Mouse (Mus musculus): ENCODE measurements around the gene Scyl3. TPM values are rescaled to one million over a fixed set of nuclear protein-coding genes. Genes with fewer than 3 reads are reported as not detected.

Scyl3 gene
- total RNA-seq (2014; fragmentation: Nextera tagmentation) (61.2 and 69.3 TPM in 2 replicates), total RNA-seq (2017) (43.2 and 52.6 TPM in 2 replicates), polyA plus RNA-seq (2012) (10.6 and 10.7 TPM in 2 replicates)

DNA sequence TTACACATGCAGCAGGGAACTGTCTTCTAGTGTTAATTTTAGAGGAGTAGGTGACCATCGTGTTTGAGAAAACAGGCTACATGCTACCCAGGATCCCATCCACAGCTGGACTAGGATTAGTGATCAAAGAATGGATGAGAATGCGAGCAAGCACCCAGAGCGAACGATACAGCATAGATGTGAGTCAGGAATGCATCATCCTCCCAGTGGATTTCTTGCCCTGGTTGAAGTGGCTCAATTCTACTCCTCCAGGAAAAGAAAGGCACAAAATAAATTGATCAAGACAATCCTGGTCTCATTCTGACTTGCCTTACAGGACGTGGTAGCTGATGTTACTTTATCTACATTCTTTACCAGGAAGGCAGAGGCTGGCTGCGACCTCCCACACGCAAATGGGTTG is at the start of gene Scyl3:
Gene Scyl3 (plus strand): TSS at position 255 of the 400 bp plus-strand sequence.
- H3K4me3 ChIP-seq (ENCODE audit: low read depth, low read length): peak within 1 kb of the TSS; percentile 88
- no peak for DNase-seq (ENCODE audit: low spot score)
- H3K36me3 ChIP-seq (replicated peaks): peaks cover 24% of the 10 kb centered on the region
- no peak for ATAC-seq (ENCODE audit: extremely low read depth, insufficient number of reproducible peaks, low FRiP score, poor library complexity, severe bottlenecking)
- peaks cover 37% of the 10 kb centered on the region for H3K4me1 ChIP-seq (ENCODE audit: insufficient read depth, low read depth, low read length)
- TF ChIP-seq POLR2AphosphoS5 (IDR thresholded peaks at IDR 0.05; ENCODE audit: insufficient replicate concordance, low read depth, low read length): no peak
- no peak for TF ChIP-seq GATA1 (IDR thresholded peaks at IDR 0.05; ENCODE audit: borderline replicate concordance, low read length)
- TF ChIP-seq CTCF (IDR thresholded peaks at IDR 0.05; ENCODE audit: low read depth, low read length): no peak
- no peak for TF ChIP-seq TAL1 (conservative IDR thresholded peaks at IDR 0.05; ENCODE audit: low read depth, low read length)
- no peak for TF ChIP-seq GATA2 (IDR thresholded peaks at IDR 0.05; ENCODE audit: borderline replicate concordance, low read depth, low read length)
- no peaks in the 10 kb centered on the region for H3K27me3 ChIP-seq (ENCODE audit: insufficient read depth, low read length)
- no peaks in the 10 kb centered on the region for H3K9me3 ChIP-seq (replicated peaks)

DNA sequence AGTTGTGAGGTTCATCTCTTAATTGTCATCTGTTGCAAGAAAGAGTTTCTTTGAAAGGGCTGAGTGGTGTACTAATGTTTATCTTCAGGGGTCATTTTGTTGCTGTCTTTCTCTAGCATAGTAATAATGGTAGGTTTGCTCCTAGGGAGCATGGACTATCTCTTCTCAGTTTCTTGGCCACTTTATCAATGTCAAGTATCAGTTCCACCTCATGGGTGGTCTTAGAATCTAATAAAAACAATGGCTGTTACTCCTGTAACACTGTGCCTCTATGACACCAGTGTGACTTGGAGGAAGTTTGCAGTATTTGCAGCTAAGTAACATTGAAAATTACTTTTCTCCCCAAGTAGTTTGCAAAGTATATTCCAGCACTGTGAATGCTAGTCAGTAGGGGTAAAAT is 39.3 kb upstream of the Scyl3 start:
- DNase-seq (ENCODE audit: low spot score): no peak
- TF ChIP-seq POLR2AphosphoS5 (IDR thresholded peaks at IDR 0.05; ENCODE audit: insufficient replicate concordance, low read depth, low read length): no peak
- TF ChIP-seq TAL1 (conservative IDR thresholded peaks at IDR 0.05; ENCODE audit: low read depth, low read length): no peak
- TF ChIP-seq GATA1 (IDR thresholded peaks at IDR 0.05; ENCODE audit: borderline replicate concordance, low read length): no peak
- no peak for TF ChIP-seq GATA2 (IDR thresholded peaks at IDR 0.05; ENCODE audit: borderline replicate concordance, low read depth, low read length)
- TF ChIP-seq CTCF (IDR thresholded peaks at IDR 0.05; ENCODE audit: low read depth, low read length): no peak

DNA sequence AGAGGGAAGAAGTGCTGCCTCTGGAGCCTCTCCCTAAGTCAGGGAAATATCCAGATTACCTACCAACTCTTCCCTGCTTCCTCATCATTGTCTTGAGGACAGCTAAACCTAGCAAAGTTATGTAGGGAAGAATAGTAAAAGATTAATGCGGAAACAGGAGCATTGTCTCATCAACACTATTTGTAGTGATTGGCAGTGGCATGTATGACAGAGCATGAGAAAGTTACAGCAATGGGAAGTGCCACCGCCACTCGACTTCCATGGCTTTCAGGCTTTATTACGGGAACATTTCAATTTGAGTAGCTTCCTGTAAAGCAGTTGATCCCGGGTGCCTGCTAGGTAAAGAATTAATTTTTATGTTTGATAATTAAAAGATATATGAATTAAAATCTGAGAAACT is 35.6 kb upstream of the Scyl3 start:
- no peaks in the 10 kb centered on the region for H3K9me3 ChIP-seq (replicated peaks)
- no peak overlapping the region for H3K4me3 ChIP-seq (ENCODE audit: low read depth, low read length)
- ATAC-seq (ENCODE audit: extremely low read depth, insufficient number of reproducible peaks, low FRiP score, poor library complexity, severe bottlenecking) (no peak), DNase-seq (ENCODE audit: low spot score) (no peak)
- no peak for TF ChIP-seq POLR2AphosphoS5 (IDR thresholded peaks at IDR 0.05; ENCODE audit: insufficient replicate concordance, low read depth, low read length)
- peaks cover 2% of the 10 kb centered on the region for H3K4me1 ChIP-seq (ENCODE audit: insufficient read depth, low read depth, low read length)
- peaks cover 3% of the 10 kb centered on the region for H3K36me3 ChIP-seq (replicated peaks)
- H3K27me3 ChIP-seq (ENCODE audit: insufficient read depth, low read length): no peaks in the 10 kb centered on the region

More for the DNA sequence above, 39.3 kb upstream of the Scyl3 start:
- no peaks in the 10 kb centered on the region for H3K9me3 ChIP-seq (replicated peaks)
- peaks cover 3% of the 10 kb centered on the region for H3K36me3 ChIP-seq (replicated peaks)
- no peaks in the 10 kb centered on the region for H3K4me1 ChIP-seq (ENCODE audit: insufficient read depth, low read depth, low read length)
- no peak overlapping the region for H3K4me3 ChIP-seq (ENCODE audit: low read depth, low read length)
- ATAC-seq (ENCODE audit: extremely low read depth, insufficient number of reproducible peaks, low FRiP score, poor library complexity, severe bottlenecking): no peak
- no peaks in the 10 kb centered on the region for H3K27me3 ChIP-seq (ENCODE audit: insufficient read depth, low read length)

DNA sequence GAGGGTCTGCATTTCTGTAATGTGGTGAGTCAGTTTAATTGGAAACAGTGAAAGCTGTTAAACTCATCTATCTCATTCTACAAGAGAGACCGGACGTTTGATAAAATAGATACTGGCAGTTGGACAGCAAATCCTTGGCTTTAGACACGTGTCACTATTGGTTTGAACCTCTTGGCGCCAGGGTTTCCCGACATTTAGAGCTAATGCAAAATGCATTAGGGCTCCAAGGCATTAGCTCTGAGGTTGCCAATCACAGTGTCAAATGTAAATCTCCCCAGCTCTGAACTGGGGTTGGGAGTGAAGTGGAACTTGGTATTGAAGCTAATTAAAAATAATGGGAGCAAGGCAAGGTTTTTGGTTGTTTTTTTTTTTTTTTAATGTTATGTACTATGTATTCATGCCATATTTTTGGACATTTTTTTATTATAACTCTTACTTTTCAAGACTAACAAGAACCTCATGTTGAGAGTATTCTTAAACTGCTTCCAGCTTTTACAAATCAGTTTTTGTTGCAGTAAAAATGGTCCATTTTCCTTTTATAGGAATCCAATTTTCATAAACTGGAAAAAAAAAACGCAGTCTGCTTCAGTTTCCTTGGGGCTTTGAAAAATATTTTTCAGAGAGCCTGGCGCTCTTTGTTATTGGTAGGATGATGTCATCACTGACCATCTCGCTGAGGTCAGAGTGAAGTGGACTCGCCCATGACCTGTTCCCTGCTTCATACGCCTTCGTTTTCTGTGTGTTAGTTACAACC is 34.9 kb upstream of the Scyl3 start:
- ATAC-seq (ENCODE audit: extremely low read depth, insufficient number of reproducible peaks, low FRiP score, poor library complexity, severe bottlenecking) (no peak), DNase-seq (ENCODE audit: low spot score) (no peak)
- H3K4me3 ChIP-seq (ENCODE audit: low read depth, low read length): no peak overlapping the region
- no peak for TF ChIP-seq GATA1 (IDR thresholded peaks at IDR 0.05; ENCODE audit: borderline replicate concordance, low read length)
- TF ChIP-seq GATA2 (IDR thresholded peaks at IDR 0.05; ENCODE audit: borderline replicate concordance, low read depth, low read length): no peak
- TF ChIP-seq CTCF (IDR thresholded peaks at IDR 0.05; ENCODE audit: low read depth, low read length): no peak
- TF ChIP-seq TAL1 (conservative IDR thresholded peaks at IDR 0.05; ENCODE audit: low read depth, low read length): no peak
- TF ChIP-seq POLR2AphosphoS5 (IDR thresholded peaks at IDR 0.05; ENCODE audit: insufficient replicate concordance, low read depth, low read length): no peak
- no peaks in the 10 kb centered on the region for H3K9me3 ChIP-seq (replicated peaks)
- H3K4me1 ChIP-seq (ENCODE audit: insufficient read depth, low read depth, low read length): peaks cover 5% of the 10 kb centered on the region
- peaks cover 3% of the 10 kb centered on the region for H3K36me3 ChIP-seq (replicated peaks)
- no peaks in the 10 kb centered on the region for H3K27me3 ChIP-seq (ENCODE audit: insufficient read depth, low read length)

DNA sequence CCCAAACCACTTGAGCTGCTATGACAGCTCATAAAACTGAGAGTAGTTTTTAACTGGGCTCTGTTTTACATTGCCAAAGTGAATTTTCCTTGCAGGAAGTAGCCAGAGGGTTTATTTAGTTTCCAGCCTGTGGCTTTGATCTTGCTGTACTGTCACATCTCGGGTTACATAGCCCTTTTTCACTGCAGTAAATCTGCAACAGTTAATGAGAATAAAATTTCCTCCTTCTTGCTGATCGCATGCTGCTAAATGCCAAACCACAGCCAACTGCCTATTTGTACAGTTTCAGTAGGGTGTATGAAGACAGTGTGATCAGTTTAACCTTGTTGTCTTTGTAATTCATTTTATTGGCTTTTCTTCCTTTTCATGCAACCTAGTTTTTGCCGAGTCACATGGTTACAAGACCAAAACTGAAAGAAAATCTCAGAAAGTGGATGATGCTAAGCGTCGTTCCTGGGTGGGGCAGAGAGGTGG is 30.6 kb upstream of the Scyl3 start:
- peaks cover 33% of the 10 kb centered on the region for H3K4me1 ChIP-seq (ENCODE audit: insufficient read depth, low read depth, low read length)
- H3K27me3 ChIP-seq (ENCODE audit: insufficient read depth, low read length): no peaks in the 10 kb centered on the region
- ATAC-seq (ENCODE audit: extremely low read depth, insufficient number of reproducible peaks, low FRiP score, poor library complexity, severe bottlenecking) (no peak), DNase-seq (ENCODE audit: low spot score) (no peak)
- no peaks in the 10 kb centered on the region for H3K36me3 ChIP-seq (replicated peaks)
- H3K9me3 ChIP-seq (replicated peaks): no peaks in the 10 kb centered on the region
- H3K4me3 ChIP-seq (ENCODE audit: low read depth, low read length): no peak overlapping the region
- TF ChIP-seq CTCF (IDR thresholded peaks at IDR 0.05; ENCODE audit: low read depth, low read length) (no peak), POLR2AphosphoS5 (IDR thresholded peaks at IDR 0.05; ENCODE audit: insufficient replicate concordance, low read depth, low read length) (no peak), GATA2 (IDR thresholded peaks at IDR 0.05; ENCODE audit: borderline replicate concordance, low read depth, low read length) (no peak), TAL1 (conservative IDR thresholded peaks at IDR 0.05; ENCODE audit: low read depth, low read length) (no peak), GATA1 (IDR thresholded peaks at IDR 0.05; ENCODE audit: borderline replicate concordance, low read length) (no peak)

DNA sequence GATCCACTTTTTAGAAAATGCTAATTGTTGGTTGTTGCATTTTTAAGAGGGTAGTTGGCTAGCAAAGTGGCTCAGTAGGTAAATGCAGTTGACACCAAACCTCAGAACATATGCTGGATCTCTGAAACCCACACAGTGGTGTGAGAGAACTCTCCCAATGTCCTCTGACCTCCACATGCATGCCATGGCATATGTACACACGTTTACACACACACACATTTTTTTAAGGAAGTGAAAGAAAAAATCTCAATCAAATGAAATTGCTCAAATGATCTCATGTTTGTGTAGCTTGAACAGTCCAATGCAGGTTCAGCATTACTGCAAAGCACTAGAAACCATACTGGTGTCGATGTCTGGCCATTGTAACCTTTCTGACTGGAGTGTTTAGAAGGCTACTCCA is 29.3 kb upstream of the Scyl3 start:
- no peaks in the 10 kb centered on the region for H3K9me3 ChIP-seq (replicated peaks)
- no peaks in the 10 kb centered on the region for H3K27me3 ChIP-seq (ENCODE audit: insufficient read depth, low read length)
- ATAC-seq (ENCODE audit: extremely low read depth, insufficient number of reproducible peaks, low FRiP score, poor library complexity, severe bottlenecking) (no peak), DNase-seq (ENCODE audit: low spot score) (no peak)
- peaks cover 40% of the 10 kb centered on the region for H3K4me1 ChIP-seq (ENCODE audit: insufficient read depth, low read depth, low read length)
- no peaks in the 10 kb centered on the region for H3K36me3 ChIP-seq (replicated peaks)
- no peak overlapping the region for H3K4me3 ChIP-seq (ENCODE audit: low read depth, low read length)
- no peak for TF ChIP-seq GATA1 (IDR thresholded peaks at IDR 0.05; ENCODE audit: borderline replicate concordance, low read length)
- TF ChIP-seq GATA2 (IDR thresholded peaks at IDR 0.05; ENCODE audit: borderline replicate concordance, low read depth, low read length): no peak
- no peak for TF ChIP-seq TAL1 (conservative IDR thresholded peaks at IDR 0.05; ENCODE audit: low read depth, low read length)
- no peak for TF ChIP-seq POLR2AphosphoS5 (IDR thresholded peaks at IDR 0.05; ENCODE audit: insufficient replicate concordance, low read depth, low read length)

All from G1E (cell line).